Mouse (Mus musculus) midbrain, postnatal 0 days (tissue): ENCODE results near the gene Psmb10. TPM values are rescaled to one million over a fixed set of nuclear protein-coding genes. Genes with fewer than 3 reads are reported as not detected.
A peak's percentile ranks its signal among the peaks of the same experiment; 100 is the strongest.

Experiments used
- ATAC-seq: fragments of 200-750 bp; cut with Nextera tagmentation; 2 replicates; pipeline ENCODE4 v1.8.0; 2017; ENCODE audit warnings: moderate number of reproducible peaks, mild to moderate bottlenecking, moderate TSS enrichment, moderate library complexity; ENCODE audit not compliant: low FRiP score
- DNase-seq: peaks from one replicate; pipeline ENCODE4 v3.0.0-alpha.2; 2015; ENCODE audit warnings: low spot score
- H3K27ac ChIP-seq: fragments of 300-500 bp; sonication (generic); 2 replicates; pipeline ENCODE4 v1.5.1; 2014; ENCODE audit warnings: low read depth, mild to moderate bottlenecking, low read length, mixed read lengths
- H3K27me3 ChIP-seq: fragments of 300-500 bp; sonication (generic); 2 replicates; pipeline ENCODE4 v1.6.1; 2014; ENCODE audit warnings: low read length, control low read depth, mixed read lengths; ENCODE audit not compliant: insufficient read depth
- H3K36me3 ChIP-seq: fragments of 300-500 bp; sonication (generic); 2 replicates; pipeline ENCODE4 v1.6.1; 2014; ENCODE audit warnings: low read length, control low read depth, mixed read lengths; ENCODE audit not compliant: insufficient read depth
- H3K4me1 ChIP-seq: fragments of 300-500 bp; sonication (generic); 2 replicates; pipeline ENCODE4 v1.6.1; 2014; ENCODE audit warnings: mild to moderate bottlenecking, control low read depth, antibody characterized with exemption, low read length, mixed read lengths; ENCODE audit not compliant: insufficient read depth
- H3K4me2 ChIP-seq: fragments of 300-500 bp; sonication (generic); 2 replicates; pipeline ENCODE4 v1.6.1; 2014; ENCODE audit warnings: low read depth, mild to moderate bottlenecking, low read length, mixed read lengths; ENCODE audit not compliant: poor library complexity, severe bottlenecking
- H3K4me3 ChIP-seq: fragments of 300-500 bp; sonication (generic); 2 replicates; pipeline ENCODE4 v1.5.1; 2014; ENCODE audit warnings: low read depth, mild to moderate bottlenecking, low read length, moderate library complexity
- H3K9ac ChIP-seq: fragments of 300-500 bp; sonication (generic); replicated peaks from 2 replicates; pipeline ENCODE4 v1.6.1; 2014; ENCODE audit warnings: mild to moderate bottlenecking, low read length, moderate library complexity, mixed read lengths; ENCODE audit not compliant: poor library complexity, severe bottlenecking
- H3K9me3 ChIP-seq: fragments of 300-500 bp; sonication (generic); 2 replicates; pipeline ENCODE4 v1.6.1; 2016; ENCODE audit warnings: low read length, control low read depth
- CTCF ChIP-seq: IDR thresholded peaks from 2 replicates; pipeline ENCODE4 v1.5.1; 2016; ENCODE audit warnings: antibody characterized with exemption, mild to moderate bottlenecking
- WGBS: fragments of 180-500 bp; shearing (Covaris S2); extraction: QIAGEN DNeasy Blood & Tissue Kit; methylation state at CpG from one replicate; pipeline ENCODE4 v1.1.7; 2014; 5-methylcytosine and 5-hydroxymethylcytosine counted together
- polyA plus RNA-seq: library from polyadenylated mRNA; unstranded; fragments of >200 nt; fragmentation: Nextera tagmentation; extraction: Ambion mirVana; gene quantifications from 2 replicates; pipeline ENCODE4 v1.2.1, GENCODE M21; 2015
- total RNA-seq: library from RNA; depleted of rRNA; stranded (reverse); fragments of >200 nt; gene quantifications from 2 replicates; pipeline ENCODE4 v1.2.3, GENCODE M21; 2014

Psmb10 gene
- total and polyA plus RNA-seq, 2 experiments from 2014 or later, result 85.1 to 110 TPM

GRCm38 (mm10) chr8:105935863-105936603 is 2.2 kb downstream of the Psmb10 start:
- Histone ChIP-seq H3K36me3 (peaks cover 5% of the 10 kb centered on the region), H3K27me3 (no peaks in the 10 kb centered on the region), H3K9me3 (no peaks in the 10 kb centered on the region), H3K9ac (peak overlapping the region; percentile 93), H3K4me1 (peaks cover 7% of the 10 kb centered on the region), H3K27ac (peak overlapping the region; percentile 95), H3K4me2 (peak overlapping the region; percentile 71), H3K4me3 (peak overlapping the region; percentile 60)
- ATAC-seq (0 out of 2 replicates have a peak, but pooled peaks have one; percentile 1), DNase-seq (no peak)
- 26% methylated on average over 7 of the region's 7 CpGs for WGBS
- no peak for TF ChIP-seq CTCF

- Histone ChIP-seq H3K4me3 (no peak overlapping the region), H3K4me1 (peaks cover 7% of the 10 kb centered on the region), H3K27me3 (no peaks in the 10 kb centered on the region), H3K9me3 (no peaks in the 10 kb centered on the region), H3K36me3 (peaks cover 5% of the 10 kb centered on the region), H3K27ac (no peak overlapping the region), H3K9ac (no peak overlapping the region), H3K4me2 (no peak overlapping the region)
- no peak for DNase-seq
- WGBS, result 83% methylated on average over 6 of the region's 6 CpGs
- no peak for TF ChIP-seq CTCF
- ATAC-seq, result no peak
Observed at GRCm38 (mm10) chr8:105935105-105935504, 3.1 kb downstream of the Psmb10 start.

- Histone ChIP-seq H3K27ac (no peak within 1 kb of the TSS), H3K4me3 (no peak within 1 kb of the TSS), H3K4me1 (peaks cover 7% of the 10 kb centered on the region), H3K27me3 (no peaks in the 10 kb centered on the region), H3K9ac (no peak within 1 kb of the TSS), H3K9me3 (no peaks in the 10 kb centered on the region), H3K36me3 (peaks cover 5% of the 10 kb centered on the region), H3K4me2 (no peak within 1 kb of the TSS)
- no peak for TF ChIP-seq CTCF
- ATAC-seq (no peak), DNase-seq (no peak)
- 94% methylated on average over 2 of the region's 2 CpGs for WGBS
Observed at GRCm38 (mm10) chr8:105933762-105934161, 4.5 kb downstream of the Psmb10 start, which contains the start of gene Ctrl. Gene Ctrl (minus strand): TSS chr8:105933862.

- TF ChIP-seq CTCF, result no peak
- no peak overlapping the region for H3K4me2 ChIP-seq
- no peak for DNase-seq
- H3K27ac ChIP-seq, result no peak overlapping the region
- H3K36me3 ChIP-seq, result peaks cover 5% of the 10 kb centered on the region
- no peaks in the 10 kb centered on the region for H3K27me3 ChIP-seq
- no peak for ATAC-seq
- H3K9ac ChIP-seq, result no peak overlapping the region
- H3K9me3 ChIP-seq, result no peaks in the 10 kb centered on the region
- 97% methylated on average over 11 of the region's 11 CpGs for WGBS
- no peak overlapping the region for H3K4me3 ChIP-seq
- peaks cover 4% of the 10 kb centered on the region for H3K4me1 ChIP-seq
Observed at GRCm38 (mm10) chr8:105932525-105932924, 5.7 kb downstream of the Psmb10 start.

GRCm38 (mm10) chr8:105931271-105931670 is 7.0 kb downstream of the Psmb10 start:
- H3K9ac ChIP-seq, result no peak overlapping the region
- H3K9me3 ChIP-seq, result no peaks in the 10 kb centered on the region
- no peak for ATAC-seq
- H3K4me1 ChIP-seq, result peaks cover 4% of the 10 kb centered on the region
- no peaks in the 10 kb centered on the region for H3K27me3 ChIP-seq
- no peak overlapping the region for H3K27ac ChIP-seq
- H3K4me2 ChIP-seq, result no peak overlapping the region
- 97% methylated on average over 3 of the region's 3 CpGs for WGBS
- DNase-seq, result no peak
- H3K36me3 ChIP-seq, result peaks cover 9% of the 10 kb centered on the region
- no peak overlapping the region for H3K4me3 ChIP-seq
- TF ChIP-seq CTCF, result no peak

GRCm38 (mm10) chr8:105930602-105931001 is 7.6 kb downstream of the Psmb10 start:
- H3K36me3 ChIP-seq, result peaks cover 10% of the 10 kb centered on the region
- peak; percentile 97 for TF ChIP-seq CTCF
- H3K9ac ChIP-seq, result no peak overlapping the region
- H3K27ac ChIP-seq, result peak overlapping the region; percentile 48
- H3K4me2 ChIP-seq, result no peak overlapping the region
- WGBS, result 17% methylated on average over 8 of the region's 8 CpGs
- peak; percentile 70 for DNase-seq
- H3K9me3 ChIP-seq, result no peaks in the 10 kb centered on the region
- ATAC-seq, result peak; percentile 69
- H3K4me3 ChIP-seq, result no peak overlapping the region
- H3K27me3 ChIP-seq, result no peaks in the 10 kb centered on the region
- H3K4me1 ChIP-seq, result peaks cover under 1% of the 10 kb centered on the region; the same call in 1 of the 2 replicates
